Mouse (Mus musculus): ENCODE results near the gene Itga11.

GRCm38 (mm10) chr9:62746646-62747045 is 69.0 kb downstream of the Itga11 start:
- TF ChIP-seq POLR2A (IDR thresholded peaks at IDR 0.05; ENCODE audit: low read depth, low read length): no peak
- TF ChIP-seq CTCF (IDR thresholded peaks at IDR 0.05; ENCODE audit: extremely low read depth, insufficient read length, insufficient replicate concordance, low read depth, low read length): no peak

All from small intestine, adult 2 months (tissue).